Mouse (Mus musculus) lung, postnatal 0 days (tissue): ENCODE measurements around the gene Smim24.

ENCODE experiments used
- CTCF ChIP-seq: IDR thresholded peaks from 2 replicates; pipeline ENCODE4 v1.5.1; 2016; ENCODE audit warnings: antibody characterized with exemption, mild to moderate bottlenecking
- EP300 ChIP-seq: IDR thresholded peaks from 2 replicates; pipeline ENCODE4 v1.6.1; 2016; ENCODE audit warnings: antibody characterized with exemption, mild to moderate bottlenecking, control low read depth

GRCm38 (mm10) chr10:81389801-81390677, 2.8 kb upstream of the Smim24 start:
- peak; percentile 95 for TF ChIP-seq CTCF
- TF ChIP-seq EP300, result no peak
